Mouse (Mus musculus) heart, embryonic 14.5 days (tissue): ENCODE data around the gene Zfp141. TPM values are rescaled to one million over a fixed set of nuclear protein-coding genes. Genes with fewer than 3 reads are reported as not detected.
"Not testable (repeated sequence)": the region's sequence is repeated elsewhere in the genome, so short reads cannot be mapped to it uniquely, and the experiment has no call there.

Experiments used
- ATAC-seq: fragments of 200-750 bp; cut with Nextera tagmentation; 2 replicates; pipeline ENCODE4 v1.8.0; 2017; ENCODE audit warnings: low read depth, moderate TSS enrichment; ENCODE audit not compliant: insufficient number of reproducible peaks, insufficient read depth, low FRiP score
- H3K27ac ChIP-seq, 2 experiments: fragments of 200-500 bp in 1 of 2; fragments of 300-500 bp in 1 of 2; sonication (generic) in 1 of 2; replicated peaks in 1 of 2; 2 replicates each; pipeline ENCODE4 v1.5.1; 2012 to 2014; ENCODE audit warnings: low read depth in 2 of 2, low read length in 2 of 2, control low read depth in 1 of 2, mild to moderate bottlenecking in 1 of 2, mixed read lengths in 1 of 2; ENCODE audit not compliant: control insufficient read depth in 1 of 2, insufficient read depth in 1 of 2
- H3K27me3 ChIP-seq: fragments of 300-500 bp; sonication (generic); 2 replicates; pipeline ENCODE4 v1.6.1; 2014; ENCODE audit warnings: mild to moderate bottlenecking, low read length, control low read depth; ENCODE audit not compliant: control insufficient read depth, insufficient read depth
- H3K36me3 ChIP-seq: fragments of 300-500 bp; sonication (generic); 2 replicates; pipeline ENCODE4 v1.6.1; 2014; ENCODE audit warnings: mild to moderate bottlenecking, control low read depth, low read length, mixed read lengths; ENCODE audit not compliant: control insufficient read depth, insufficient read depth
- H3K4me1 ChIP-seq, 2 experiments: fragments of 200-500 bp in 1 of 2; fragments of 300-500 bp in 1 of 2; sonication (generic) in 1 of 2; 2 replicates each; pipeline ENCODE4 v1.6.1; 2012 to 2014; ENCODE audit warnings: low read length in 2 of 2, control low read depth in 1 of 2, mixed read lengths in 1 of 2; ENCODE audit not compliant: control insufficient read depth in 2 of 2, insufficient read depth in 2 of 2
- H3K4me2 ChIP-seq: fragments of 300-500 bp; sonication (generic); 2 replicates; pipeline ENCODE4 v1.6.1; 2014; ENCODE audit warnings: mild to moderate bottlenecking, low read length
- H3K4me3 ChIP-seq, 2 experiments: fragments of 200-500 bp in 1 of 2; fragments of 300-500 bp in 1 of 2; sonication (generic) in 1 of 2; 2 replicates each; pipeline ENCODE4 v1.5.1; 2012 to 2014; ENCODE audit warnings: low read length in 2 of 2, mild to moderate bottlenecking in 2 of 2, control low read depth in 1 of 2, low read depth in 1 of 2, moderate library complexity in 1 of 2; ENCODE audit not compliant: control insufficient read depth in 1 of 2, insufficient read depth in 1 of 2
- H3K9ac ChIP-seq: fragments of 300-500 bp; sonication (generic); 2 replicates; pipeline ENCODE4 v1.6.1; 2014; ENCODE audit warnings: mild to moderate bottlenecking, low read length
- H3K9me3 ChIP-seq: fragments of 300-500 bp; sonication (generic); 2 replicates; pipeline ENCODE4 v1.6.1; 2016; ENCODE audit warnings: low read length, control low read depth; ENCODE audit not compliant: control insufficient read depth
- WGBS: fragments of 180-500 bp; shearing (Covaris S2); extraction: QIAGEN DNeasy Blood & Tissue Kit; methylation state at CpG from one replicate; pipeline ENCODE4 v1.1.7; 2014; 5-methylcytosine and 5-hydroxymethylcytosine counted together
- polyA plus RNA-seq: library from polyadenylated mRNA; unstranded; fragments of >200 nt; fragmentation: Nextera tagmentation; extraction: Ambion mirVana; gene quantifications from 2 replicates; pipeline ENCODE4 v1.2.1, GENCODE M21; 2014

The Zfp141 gene
- polyA plus RNA-seq: 6.3 and 7.1 TPM in 2 replicates

DNA sequence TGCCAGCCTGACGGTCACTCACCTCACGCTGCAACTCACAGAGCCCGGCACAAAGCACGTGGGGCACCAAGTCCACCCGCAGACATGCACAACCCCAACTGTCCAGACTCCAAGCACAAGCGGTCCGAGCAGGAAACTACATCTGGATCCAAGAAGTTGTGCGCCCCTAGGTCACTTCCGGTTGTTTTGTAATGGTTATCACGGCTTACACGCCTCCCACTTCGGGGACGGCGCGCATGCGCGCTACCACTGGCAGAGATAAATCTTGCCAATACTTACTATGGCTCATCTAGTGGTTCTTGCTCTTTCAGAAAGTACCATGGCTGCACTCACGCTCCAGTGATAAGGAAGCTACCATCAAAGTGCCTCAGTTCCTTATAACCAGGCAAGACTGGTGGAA, at the start of gene Zfp141:
Zfp141 (minus strand) TSS at position 153 of the 400 bp plus-strand sequence.
- H3K4me2 ChIP-seq: peak within 1 kb of the TSS; percentile 61
- not testable (repeated sequence) for H3K36me3 ChIP-seq, H3K9me3 ChIP-seq, H3K4me1 ChIP-seq, H3K27me3 ChIP-seq
- 1% methylated on average over 18 of the region's 18 CpGs for WGBS
- ATAC-seq: peak; percentile 80
- H3K9ac ChIP-seq: peak within 1 kb of the TSS; percentile 82
- H3K27ac ChIP-seq: peak within 1 kb of the TSS in 1 of 2 experiments; percentile 39; a peak in 1 of 4 replicates
- H3K4me3 ChIP-seq: peak within 1 kb of the TSS; percentile 60 to 75

DNA sequence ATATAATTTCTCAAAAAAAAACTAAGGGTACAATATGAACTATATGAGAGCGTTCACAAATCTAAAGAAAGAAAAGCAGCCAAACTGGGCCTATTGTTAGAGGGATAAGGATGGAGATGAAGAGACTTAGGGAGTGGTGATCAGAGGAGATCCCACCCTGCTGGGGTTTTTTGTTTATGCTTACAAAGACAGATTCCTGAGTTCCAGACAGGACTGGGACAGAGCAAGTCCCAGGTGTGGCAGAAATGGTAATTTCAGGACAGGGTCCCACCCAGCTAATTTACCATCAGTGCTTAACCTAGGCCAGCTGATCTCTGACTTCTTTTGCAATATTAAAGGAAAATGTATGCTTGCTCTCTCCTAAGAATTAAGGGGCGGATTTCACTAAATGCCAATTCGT, 46.2 kb upstream of the Zfp141 start:
- Histone ChIP-seq H3K4me3 (no peak overlapping the region), H3K9ac (no peak overlapping the region), H3K9me3 (0 out of 2 replicates have a peak, but pooled peaks cover 11% of the 10 kb centered on the region), H3K27me3 (no peaks in the 10 kb centered on the region), H3K4me1 (no peaks in the 10 kb centered on the region), H3K4me2 (no peak overlapping the region), H3K36me3 (no peaks in the 10 kb centered on the region), H3K27ac (no peak overlapping the region)
- no peak for ATAC-seq
- WGBS: 72% methylated on average over 3 of the region's 3 CpGs

DNA sequence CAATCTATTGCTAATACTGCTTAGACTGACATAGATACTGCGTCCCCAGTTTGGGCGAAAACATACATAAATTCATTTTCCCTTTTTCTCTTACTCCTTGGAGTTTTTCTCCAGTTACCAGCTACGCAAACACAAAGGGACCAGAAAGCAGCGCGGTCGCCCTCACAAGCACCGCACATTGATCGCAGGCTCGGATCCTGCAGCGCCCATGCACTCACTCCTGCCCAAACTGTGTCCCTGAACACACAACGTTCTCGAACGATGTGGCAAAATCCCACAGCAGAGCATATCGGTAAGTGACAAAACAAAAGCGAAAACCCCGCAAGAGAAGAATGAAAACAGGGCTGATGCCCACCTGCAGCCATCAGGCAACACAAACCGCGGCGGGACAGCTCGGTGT, 354 bp downstream of the Zfp141 start:
- no peak for ATAC-seq
- Histone ChIP-seq H3K36me3 (peaks cover 4% of the 10 kb centered on the region; the same call in 1 of the 2 replicates), H3K4me2 (peak overlapping the region; percentile 61), H3K27me3 (no peaks in the 10 kb centered on the region), H3K9me3 (no peaks in the 10 kb centered on the region), H3K27ac (peak overlapping the region in 1 of 2 experiments; percentile 39; a peak in 1 of 4 replicates), H3K4me1 (no peaks in the 10 kb centered on the region), H3K4me3 (peak overlapping the region; percentile 60 to 75), H3K9ac (peak overlapping the region; percentile 82)
- 1% methylated on average over 20 of the region's 20 CpGs for WGBS

DNA sequence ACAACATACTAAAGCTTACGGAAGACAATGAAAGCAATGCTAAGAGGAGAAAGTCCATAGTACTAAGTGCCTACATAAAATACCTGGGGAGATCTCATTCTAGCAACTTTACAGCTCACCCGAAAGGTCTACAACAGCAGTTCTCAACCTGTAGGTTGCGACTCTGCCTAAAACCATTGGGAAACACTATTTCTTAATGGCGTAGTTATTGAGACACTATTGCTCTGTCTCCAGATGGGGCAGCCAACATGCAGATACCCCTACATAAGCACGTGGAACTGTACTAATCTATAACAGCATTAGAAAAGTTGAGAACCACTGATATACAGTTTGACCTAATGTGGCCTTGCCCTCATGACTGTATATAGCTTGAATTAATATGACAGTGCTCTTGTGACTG, 7.3 kb downstream of the Zfp141 start:
- Histone ChIP-seq H3K27me3 (no peaks in the 10 kb centered on the region), H3K4me2 (no peak overlapping the region), H3K9ac (no peak overlapping the region), H3K36me3 (peaks cover 4% of the 10 kb centered on the region; the same call in 1 of the 2 replicates), H3K27ac (no peak overlapping the region), H3K4me1 (no peaks in the 10 kb centered on the region), H3K4me3 (no peak overlapping the region), H3K9me3 (no peaks in the 10 kb centered on the region)
- ATAC-seq: no peak
- WGBS: 97% methylated on average over 5 of the region's 5 CpGs

DNA sequence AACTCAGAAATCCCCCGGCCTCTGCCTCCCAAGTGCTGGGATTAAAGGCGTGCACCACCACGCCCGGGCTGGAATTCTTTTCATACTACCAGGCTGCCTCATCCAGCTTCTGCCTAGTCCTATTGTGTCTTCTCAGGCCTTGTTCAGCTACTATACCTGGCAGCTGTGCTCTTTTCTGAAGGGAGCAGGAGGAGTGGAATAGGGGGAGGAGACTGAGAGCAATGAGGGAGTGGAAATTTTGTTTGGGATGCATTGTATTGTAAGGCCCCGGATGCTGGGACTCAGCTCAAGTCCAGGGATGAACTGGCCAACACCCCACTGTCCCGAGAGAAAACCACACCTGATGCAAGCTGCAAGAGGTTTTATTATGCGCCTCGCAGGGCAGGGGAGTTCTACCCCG, 8.2 kb downstream of the Zfp141 start:
- ATAC-seq: no peak
- no peak overlapping the region for H3K4me2 ChIP-seq
- H3K4me1 ChIP-seq: no peaks in the 10 kb centered on the region
- no peak overlapping the region for H3K4me3 ChIP-seq
- H3K9me3 ChIP-seq: no peaks in the 10 kb centered on the region
- H3K36me3 ChIP-seq: peaks cover 4% of the 10 kb centered on the region; the same call in 1 of the 2 replicates
- no peak overlapping the region for H3K27ac ChIP-seq
- no peaks in the 10 kb centered on the region for H3K27me3 ChIP-seq
- H3K9ac ChIP-seq: no peak overlapping the region
- WGBS: 87% methylated on average over 9 of the region's 9 CpGs

DNA sequence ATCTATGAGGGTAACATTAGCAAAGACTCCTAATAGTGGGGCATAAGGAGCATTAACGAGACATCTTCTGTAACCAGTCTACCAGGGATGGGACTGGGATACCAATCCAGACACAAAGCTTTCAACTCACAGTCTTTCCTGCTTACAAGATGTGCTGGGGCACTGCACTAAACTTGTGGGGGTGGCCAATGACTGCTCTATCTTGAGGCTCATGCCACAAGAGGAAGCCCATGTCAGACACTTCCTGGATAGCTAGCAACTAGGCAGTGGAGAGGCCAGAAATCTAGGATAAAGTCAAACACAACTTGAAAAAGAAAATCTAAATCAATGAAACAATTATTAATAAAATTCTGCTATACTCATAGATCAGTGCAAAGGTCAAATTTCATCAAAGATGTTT, 9.3 kb downstream of the Zfp141 start:
- Histone ChIP-seq H3K4me1 (no peaks in the 10 kb centered on the region), H3K27me3 (no peaks in the 10 kb centered on the region), H3K36me3 (peaks cover 4% of the 10 kb centered on the region; the same call in 1 of the 2 replicates), H3K9me3 (no peaks in the 10 kb centered on the region), H3K27ac (no peak overlapping the region), H3K4me3 (no peak overlapping the region), H3K9ac (no peak overlapping the region), H3K4me2 (no peak overlapping the region)
- ATAC-seq: no peak
- WGBS: 92% methylated on average over 1 of the region's 1 CpGs

DNA sequence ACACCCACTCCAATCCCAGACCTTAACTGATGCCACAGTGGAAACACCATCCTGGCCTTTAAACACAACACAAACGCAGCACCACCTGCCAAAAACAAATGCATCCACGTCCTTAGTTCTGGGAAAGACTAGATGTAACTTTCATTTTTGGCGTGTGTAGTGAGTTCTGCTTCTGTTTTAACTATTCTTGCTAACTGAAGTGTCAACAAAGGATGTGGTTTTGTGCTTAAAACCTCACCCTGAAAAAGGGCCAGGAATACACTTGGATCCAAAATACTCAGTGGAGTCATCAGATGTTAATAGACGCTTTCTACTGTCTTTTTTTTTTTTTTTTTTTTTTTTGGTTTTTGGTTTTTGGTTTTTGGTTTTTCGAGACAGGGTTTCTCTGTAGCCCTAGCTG, 14.7 kb downstream of the Zfp141 start:
- no peaks in the 10 kb centered on the region for H3K27me3 ChIP-seq
- no peaks in the 10 kb centered on the region for H3K9me3 ChIP-seq
- H3K4me1 ChIP-seq: no peaks in the 10 kb centered on the region
- H3K4me3 ChIP-seq: no peak overlapping the region
- peaks cover 19% of the 10 kb centered on the region for H3K36me3 ChIP-seq
- no peak for ATAC-seq
- WGBS: 90% methylated on average over 5 of the region's 5 CpGs
- no peak overlapping the region for H3K4me2 ChIP-seq
- H3K9ac ChIP-seq: no peak overlapping the region
- H3K27ac ChIP-seq: no peak overlapping the region

DNA sequence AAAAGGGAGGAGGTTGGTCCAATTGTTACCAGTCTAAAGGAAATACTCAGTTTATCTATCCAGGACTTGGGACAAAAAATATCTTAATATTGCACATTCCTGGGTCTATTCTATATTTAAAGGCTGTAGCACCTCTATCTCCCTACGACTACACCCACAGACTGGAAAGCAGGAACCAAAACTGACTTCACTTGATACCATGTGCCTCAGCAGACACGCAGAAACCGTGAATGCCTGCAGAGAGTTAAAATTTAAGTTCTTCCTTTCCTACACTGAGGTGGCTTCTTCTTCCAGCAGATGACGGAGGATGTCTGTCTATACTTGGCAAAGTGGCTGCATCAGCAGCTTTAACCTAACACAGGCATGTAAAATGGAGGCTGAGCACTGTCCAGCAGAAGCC, 15.2 kb downstream of the Zfp141 start:
- no peaks in the 10 kb centered on the region for H3K27me3 ChIP-seq
- no peaks in the 10 kb centered on the region for H3K9me3 ChIP-seq
- no peak overlapping the region for H3K27ac ChIP-seq
- H3K4me3 ChIP-seq: no peak overlapping the region
- H3K9ac ChIP-seq: no peak overlapping the region
- ATAC-seq: no peak
- H3K4me1 ChIP-seq: no peaks in the 10 kb centered on the region
- WGBS: 91% methylated on average over 4 of the region's 4 CpGs
- H3K36me3 ChIP-seq: peaks cover 19% of the 10 kb centered on the region
- no peak overlapping the region for H3K4me2 ChIP-seq
